Mouse (Mus musculus) MEL (cell line): ENCODE results near the gene Prkd1. TPM values are rescaled to one million over a fixed set of nuclear protein-coding genes. Genes with fewer than 3 reads are reported as not detected.

Source experiments
- DNase-seq: peaks from one replicate; pipeline ENCODE4 v3.0.0; 2011; ENCODE audit warnings: low read depth, low spot score
- H3K27ac ChIP-seq: 2 replicates; pipeline ENCODE4 v1.5.1; 2012; ENCODE audit warnings: low read depth, mild to moderate bottlenecking, control low read depth, low read length, moderate library complexity; ENCODE audit not compliant: control insufficient read depth
- H3K27me3 ChIP-seq, 2 experiments: fragments of 150-350 bp in 1 of 2; sonication (generic) in 1 of 2; 2 replicates each; pipeline ENCODE4 v1.6.1; 2012; ENCODE audit warnings: low read length in 2 of 2, mild to moderate bottlenecking in 2 of 2, improper control_type of control experiment in 1 of 2, moderate library complexity in 1 of 2; ENCODE audit not compliant: insufficient read depth in 2 of 2, control insufficient read depth in 1 of 2
- H3K36me3 ChIP-seq, 2 experiments: 2 replicates each; pipeline ENCODE4 v1.6.1; 2012 to 2014; ENCODE audit warnings: low read length in 2 of 2, improper control_type of control experiment in 1 of 2, inconsistent platforms in 1 of 2, mild to moderate bottlenecking in 1 of 2; ENCODE audit not compliant: insufficient read depth in 2 of 2, control insufficient read depth in 1 of 2
- H3K4me1 ChIP-seq, 2 experiments: fragments of 150-350 bp in 1 of 2; sonication (generic) in 1 of 2; 2 replicates each; pipeline ENCODE4 v1.6.1; 2012; ENCODE audit warnings: low read length in 2 of 2, improper control_type of control experiment in 1 of 2, mild to moderate bottlenecking in 1 of 2; ENCODE audit not compliant: insufficient read depth in 2 of 2, control insufficient read depth in 1 of 2
- H3K4me3 ChIP-seq, 2 experiments: fragments of 150-350 bp in 1 of 2; sonication (generic) in 1 of 2; 2 replicates each; pipeline ENCODE4 v1.5.1; 2012; ENCODE audit warnings: low read depth in 2 of 2, low read length in 2 of 2, mild to moderate bottlenecking in 2 of 2, moderate library complexity in 2 of 2, control low read depth in 1 of 2, improper control_type of control experiment in 1 of 2; ENCODE audit not compliant: control insufficient read depth in 1 of 2, insufficient read depth in 1 of 2
- H3K79me2 ChIP-seq: 2 replicates; pipeline ENCODE4 v1.6.1; 2012; ENCODE audit warnings: mild to moderate bottlenecking, low read length, moderate library complexity; ENCODE audit not compliant: control insufficient read depth, poor library complexity, insufficient read depth
- H3K9ac ChIP-seq: 2 replicates; pipeline ENCODE4 v1.6.1; 2012; ENCODE audit warnings: low read depth, mild to moderate bottlenecking, control low read depth, low read length, moderate library complexity; ENCODE audit not compliant: control insufficient read depth, poor library complexity, severe bottlenecking
- H3K9me3 ChIP-seq: fragments of 150-350 bp; sonication (generic); replicated peaks from 2 replicates; pipeline ENCODE4 v1.6.1; 2012; ENCODE audit warnings: mild to moderate bottlenecking, low read length, improper control_type of control experiment, moderate library complexity; ENCODE audit not compliant: insufficient read depth
- BHLHE40 ChIP-seq: IDR thresholded peaks from 2 replicates; pipeline ENCODE4 v1.6.1; 2012; ENCODE audit warnings: low read depth, mild to moderate bottlenecking, inconsistent platforms, low read length, improper control_type of control experiment, borderline replicate concordance
- CHD1 ChIP-seq: IDR thresholded peaks from 2 replicates; pipeline ENCODE4 v1.6.1; 2012; ENCODE audit warnings: low read depth, mild to moderate bottlenecking, inconsistent platforms, low read length, improper control_type of control experiment
- CHD2 ChIP-seq: IDR thresholded peaks from 2 replicates; pipeline ENCODE4 v1.6.1; 2011; ENCODE audit warnings: low read length, improper control_type of control experiment
- CTCF ChIP-seq, 3 experiments: IDR thresholded peaks in 2 of 3; conservative IDR thresholded peaks in 1 of 3; 2 replicates each; pipeline ENCODE4 v1.5.1; 2011 to 2012; ENCODE audit warnings: low read length in 3 of 3, low read depth in 2 of 3, mild to moderate bottlenecking in 2 of 3, improper control_type of control experiment in 1 of 3, inconsistent platforms in 1 of 3, mixed read lengths in 1 of 3, moderate library complexity in 1 of 3; ENCODE audit not compliant: control insufficient read depth in 1 of 3, insufficient read depth in 1 of 3, poor library complexity in 1 of 3, severe bottlenecking in 1 of 3
- ELF1 ChIP-seq: IDR thresholded peaks from 2 replicates; pipeline ENCODE4 v1.6.1; 2014; ENCODE audit warnings: low read depth, mild to moderate bottlenecking, inconsistent platforms, low read length, improper control_type of control experiment, moderate library complexity
- MAZ ChIP-seq: IDR thresholded peaks from 2 replicates; pipeline ENCODE4 v1.6.1; 2012; ENCODE audit warnings: low read depth, mild to moderate bottlenecking, inconsistent platforms, low read length, improper control_type of control experiment
- MEF2A ChIP-seq: IDR thresholded peaks from 2 replicates; pipeline ENCODE4 v1.6.1; 2014; ENCODE audit warnings: low read depth, mild to moderate bottlenecking, inconsistent platforms, low read length, improper control_type of control experiment; ENCODE audit not compliant: poor library complexity, insufficient replicate concordance, severe bottlenecking; ENCODE audit errors: extremely low read depth
- MYC ChIP-seq: IDR thresholded peaks from 2 replicates; pipeline ENCODE4 v1.6.1; 2011; ENCODE audit warnings: low read depth, mild to moderate bottlenecking, low read length, improper control_type of control experiment, moderate library complexity
- NELFE ChIP-seq: IDR thresholded peaks from 2 replicates; pipeline ENCODE4 v1.6.1; 2011; ENCODE audit warnings: low read depth, low read length, improper control_type of control experiment
- POLR2A ChIP-seq, 2 experiments: IDR thresholded peaks; 2 replicates each; pipeline ENCODE4 v1.6.1; 2011 to 2012; ENCODE audit warnings: low read length in 2 of 2, mild to moderate bottlenecking in 2 of 2, control low read depth in 1 of 2, improper control_type of control experiment in 1 of 2, low read depth in 1 of 2, moderate library complexity in 1 of 2; ENCODE audit not compliant: control insufficient read depth in 1 of 2, insufficient read depth in 1 of 2, poor library complexity in 1 of 2
- RCOR1 ChIP-seq: IDR thresholded peaks from 2 replicates; pipeline ENCODE4 v1.6.1; 2012; ENCODE audit warnings: low read depth, mild to moderate bottlenecking, inconsistent platforms, low read length, improper control_type of control experiment
- SIN3A ChIP-seq: IDR thresholded peaks from 2 replicates; pipeline ENCODE4 v1.6.1; 2012; ENCODE audit warnings: low read length, improper control_type of control experiment, inconsistent platforms
- SMC3 ChIP-seq: IDR thresholded peaks from 2 replicates; pipeline ENCODE4 v1.6.1; 2011; ENCODE audit warnings: low read depth, low read length, improper control_type of control experiment
- TBP ChIP-seq: IDR thresholded peaks from 2 replicates; pipeline ENCODE4 v1.8.0; 2011; ENCODE audit warnings: low read depth, low read length, improper control_type of control experiment
- TCF12 ChIP-seq: IDR thresholded peaks from 2 replicates; pipeline ENCODE4 v1.6.1; 2014; ENCODE audit warnings: low read depth, mild to moderate bottlenecking, inconsistent platforms, low read length, improper control_type of control experiment, moderate library complexity
- USF1 ChIP-seq: IDR thresholded peaks from 2 replicates; pipeline ENCODE4 v1.6.1; 2014; ENCODE audit warnings: low read depth, mild to moderate bottlenecking, inconsistent platforms, low read length, improper control_type of control experiment, moderate library complexity
- USF2 ChIP-seq, 2 experiments: IDR thresholded peaks; 2 replicates each; pipeline ENCODE4 v1.6.1; 2011 to 2012; ENCODE audit warnings: improper control_type of control experiment in 2 of 2, low read length in 2 of 2, borderline replicate concordance in 1 of 2, inconsistent platforms in 1 of 2, low read depth in 1 of 2, mild to moderate bottlenecking in 1 of 2; ENCODE audit not compliant: insufficient read depth in 1 of 2
- ZC3H11A ChIP-seq: IDR thresholded peaks from 2 replicates; pipeline ENCODE4 v1.6.1; 2012; ENCODE audit warnings: low read depth, mild to moderate bottlenecking, inconsistent platforms, low read length, improper control_type of control experiment
- ZNF384 ChIP-seq: IDR thresholded peaks from 2 replicates; pipeline ENCODE4 v1.6.1; 2012; ENCODE audit warnings: low read depth, mild to moderate bottlenecking, inconsistent platforms, low read length, improper control_type of control experiment
- polyA plus RNA-seq, 2 experiments: library from polyadenylated mRNA; stranded (reverse) in 1 of 2; unstranded in 1 of 2; fragments of >175 nt in 1 of 2; fragments of >200 nt in 1 of 2; gene quantifications; 2 replicates each; pipeline versions ENCODE4 v1.2.1 to v1.2.4; 2012; ENCODE audit warnings: low replicate concordance in 2 of 2, low read depth in 1 of 2; ENCODE audit not compliant: insufficient read length in 2 of 2, insufficient read depth in 1 of 2, missing spikeins in 1 of 2
- total RNA-seq: library from RNA; depleted of rRNA; stranded (reverse); fragments of 300-350 nt; gene quantifications from 2 replicates; pipeline ENCODE4 v1.2.3, GENCODE M21; 2012

Prkd1 gene
- total and polyA plus RNA-seq, 3 experiments = not detected

- Histone ChIP-seq H3K36me3 (no peaks in the 10 kb centered on the region), H3K9ac (no peak overlapping the region), H3K9me3 (no peaks in the 10 kb centered on the region), H3K4me1 (no peaks in the 10 kb centered on the region), H3K79me2 (no peaks in the 10 kb centered on the region), H3K27ac (no peak overlapping the region), H3K4me3 (no peak overlapping the region), H3K27me3 (no peaks in the 10 kb centered on the region)
- TF ChIP-seq MYC (no peak), NELFE (no peak), TCF12 (no peak), CHD2 (no peak), BHLHE40 (no peak), MAZ (no peak), RCOR1 (no peak), MEF2A (no peak), CTCF (IDR thresholded peaks at IDR 0.05 in 2 of 3, conservative IDR thresholded peaks at IDR 0.05 in 1 of 3; ENCODE audit: control insufficient read depth in 1 of 3, insufficient read depth in 1 of 3, low read depth in 2 of 3, low read length in 3 of 3, poor library complexity in 1 of 3, severe bottlenecking in 1 of 3) (no peak), ZC3H11A (no peak), USF2 (IDR thresholded peaks at IDR 0.05; ENCODE audit: borderline replicate concordance in 1 of 2, insufficient read depth in 1 of 2, low read depth in 1 of 2, low read length in 2 of 2) (no peak), USF1 (no peak), SMC3 (no peak), ZNF384 (no peak), ELF1 (no peak), SIN3A (no peak)
- no peak for DNase-seq
Observed at GRCm38 (mm10) chr12:50499796-50500504, 148.9 kb downstream of the Prkd1 start.

GRCm38 (mm10) chr12:50496006-50496405 lies 152.9 kb downstream of the Prkd1 start:
- Histone ChIP-seq H3K4me1 (no peaks in the 10 kb centered on the region), H3K4me3 (no peak overlapping the region), H3K27me3 (no peaks in the 10 kb centered on the region), H3K36me3 (no peaks in the 10 kb centered on the region), H3K27ac (no peak overlapping the region), H3K9ac (no peak overlapping the region), H3K9me3 (no peaks in the 10 kb centered on the region), H3K79me2 (no peaks in the 10 kb centered on the region)
- TF ChIP-seq POLR2A (IDR thresholded peaks at IDR 0.05; ENCODE audit: control insufficient read depth in 1 of 2, insufficient read depth in 1 of 2, low read depth in 1 of 2, low read length in 2 of 2, poor library complexity in 1 of 2) (no peak), CHD1 (no peak), TBP (no peak), ELF1 (no peak)
- DNase-seq = no peak
